Mouse (Mus musculus) embryonic stem cell, embryonic (primary cell): ENCODE data around the gene Timm8b.

Experiments used
- CTCF ChIA-PET, 4 experiments: fragments of 300-600 bp in 2 of 4; fragments of 350-600 bp in 2 of 4; sonication (Branson Sonifier 250); formaldehyde crosslinking; loops; one replicate each; lab custom pipeline; 2022; ENCODE audit warnings: inconsistent platforms in 2 of 4; lab: Charles Lee
- POLR2A ChIA-PET, 4 experiments: fragments of 300-600 bp in 2 of 4; fragments of 350-600 bp in 2 of 4; sonication (Branson Sonifier 250); formaldehyde crosslinking; loops; one replicate each; lab custom pipeline; 2022; ENCODE audit warnings: antibody characterized with exemption in 4 of 4, inconsistent platforms in 1 of 4; lab: Charles Lee

Timm8b gene

DNA sequence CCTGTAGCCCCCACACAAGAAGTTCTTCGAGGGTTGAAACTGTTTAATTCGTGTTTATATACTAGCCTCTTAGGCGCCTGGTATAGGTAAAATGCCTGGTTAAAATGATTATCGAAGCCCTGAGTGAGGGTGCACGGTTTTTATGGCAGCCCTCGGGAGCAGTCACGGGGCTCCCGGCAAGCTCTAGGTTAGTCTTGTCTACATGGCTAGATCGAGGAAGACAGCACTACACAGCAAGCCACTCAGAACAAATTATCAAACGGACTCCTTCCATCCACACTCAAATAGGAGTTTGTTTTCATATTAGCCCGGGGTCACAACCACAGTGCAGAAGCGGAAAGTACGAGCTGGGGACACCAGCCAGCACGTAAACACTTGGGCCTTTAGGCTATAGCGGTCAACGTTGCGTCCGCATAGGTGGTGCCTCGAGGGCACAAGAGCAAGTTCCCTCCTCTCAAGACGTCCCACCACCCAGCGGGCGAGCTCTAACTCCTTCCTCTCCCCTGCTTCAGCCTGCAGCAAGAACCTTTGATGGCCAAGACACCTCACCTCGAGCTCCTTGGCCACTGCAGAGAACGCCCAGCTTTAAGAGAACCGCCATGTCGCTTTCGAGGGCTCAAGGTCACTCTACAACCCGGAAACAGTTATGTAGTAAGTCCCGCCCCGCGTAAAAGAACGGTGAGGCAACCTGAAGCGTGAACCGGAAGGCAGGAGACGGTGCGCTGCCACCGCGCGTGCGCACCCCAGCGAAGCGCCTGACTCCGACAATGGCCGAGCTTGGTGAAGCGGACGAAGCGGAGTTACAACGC, at the start of gene Timm8b, which contains the start of gene Sdhd:
Gene Timm8b, plus strand, starts transcription at position 722 of the 809 bp plus-strand sequence.
Gene Sdhd, minus strand, starts transcription at position 624 of the 809 bp plus-strand sequence.
- ChIA-PET CTCF (interaction anchor here in 3 of 4 experiments (0.6 to 1.7 kb wide), 5 partner anchors 11 to 124 kb away, joined by 3 to 11 read pairs (median 4); partner anchors contain the start of gene Pts (in 2 of the 3)), POLR2A (interaction anchor here (0.5 to 4.0 kb wide), 59 partner anchors 8 to 961 kb away, joined by 3 to 26 read pairs (median 3); partner anchors contain the start of genes Nkapd1 (in 4 of the 4), Pih1d2 (in 4 of the 4), Pts (in 3 of the 4) and Dlat (in 2 of the 4))

DNA sequence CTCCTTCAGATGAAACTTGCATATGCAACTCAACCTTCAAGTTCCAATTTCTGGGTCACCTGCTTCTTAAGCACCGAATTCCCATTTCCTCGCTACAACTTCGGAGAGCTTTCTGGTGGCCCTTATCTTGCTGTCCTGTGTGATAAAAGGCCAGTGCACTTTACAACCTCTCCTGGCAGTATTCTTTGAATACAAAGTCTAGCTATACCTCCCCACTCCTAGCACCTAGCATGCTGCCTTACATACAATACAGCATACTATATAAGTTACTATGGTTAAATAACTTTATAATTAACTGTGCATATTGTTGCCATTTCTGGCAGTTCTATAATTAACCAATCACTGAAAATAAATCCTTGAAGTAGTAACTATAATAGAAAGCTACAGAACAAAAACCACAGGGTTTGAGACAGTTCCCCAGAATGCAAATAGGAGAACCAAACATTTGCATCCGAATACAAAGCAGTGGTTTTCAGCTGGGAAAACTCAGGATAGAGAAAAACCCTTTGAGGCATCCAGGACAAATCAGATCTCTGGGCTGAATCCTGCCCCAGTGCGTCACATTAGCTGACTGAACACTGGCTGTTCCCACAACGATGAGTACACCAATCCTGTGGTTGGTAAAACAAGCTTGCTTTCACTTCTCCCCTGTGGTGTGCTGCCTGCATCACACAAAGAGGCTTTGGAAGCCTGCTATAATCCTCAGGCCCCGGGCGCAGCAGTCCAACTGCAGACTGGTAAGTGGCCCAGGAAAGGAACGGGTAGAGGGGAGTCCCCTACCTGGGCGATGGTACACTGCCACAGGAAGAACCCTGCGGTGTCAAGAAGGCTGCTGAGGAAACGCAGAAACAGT, 49.2 kb upstream of the Timm8b start, which contains the start of gene Il18:
Gene Il18, plus strand, starts transcription at position 587 of the 853 bp plus-strand sequence.
- ChIA-PET POLR2A (interaction anchor here in 2 of 4 experiments (0.6 to 1.1 kb wide), 4 partner anchors 10 to 431 kb away, joined by 3 read pairs; no protein-coding TSS in a partner anchor), CTCF (interaction anchor here in 3 of 4 experiments (0.7 to 1.8 kb wide), 5 partner anchors 26 to 102 kb away, joined by 3 to 5 read pairs (median 5); partner anchors contain the start of gene Pts (in 3 of the 3))

DNA sequence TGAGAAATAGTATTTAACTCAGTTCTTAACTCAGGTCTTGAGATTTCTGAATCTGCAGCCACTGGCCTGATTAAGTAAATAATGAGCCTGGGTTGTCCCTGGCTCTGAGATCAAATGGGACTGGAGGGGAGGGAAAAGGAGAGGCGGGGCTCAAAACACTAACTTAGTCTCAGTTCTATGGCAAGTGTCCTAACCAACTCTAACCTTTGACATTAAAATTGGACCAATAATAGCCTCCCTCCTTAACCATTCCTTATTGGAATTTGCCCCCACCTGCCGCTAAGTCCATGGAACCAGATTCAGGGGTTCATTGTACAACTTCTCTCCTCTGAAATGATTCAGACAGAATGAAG, 48.6 kb upstream of the Timm8b start, which contains the start of gene Bco2:
Gene Bco2, minus strand, starts transcription at position 88 of the 353 bp plus-strand sequence.
- CTCF ChIA-PET, result interaction anchor here in 2 of 4 experiments (1.1 to 1.7 kb wide), 3 partner anchors 26 to 103 kb away, joined by 5 read pairs; partner anchors contain the start of gene Pts (in 2 of the 2)
- POLR2A ChIA-PET, result interaction anchor here in 1 of 4 experiments (1.0 to 1.1 kb wide), 2 partner anchors 17 to 47 kb away, joined by 3 read pairs; no protein-coding TSS in a partner anchor

DNA sequence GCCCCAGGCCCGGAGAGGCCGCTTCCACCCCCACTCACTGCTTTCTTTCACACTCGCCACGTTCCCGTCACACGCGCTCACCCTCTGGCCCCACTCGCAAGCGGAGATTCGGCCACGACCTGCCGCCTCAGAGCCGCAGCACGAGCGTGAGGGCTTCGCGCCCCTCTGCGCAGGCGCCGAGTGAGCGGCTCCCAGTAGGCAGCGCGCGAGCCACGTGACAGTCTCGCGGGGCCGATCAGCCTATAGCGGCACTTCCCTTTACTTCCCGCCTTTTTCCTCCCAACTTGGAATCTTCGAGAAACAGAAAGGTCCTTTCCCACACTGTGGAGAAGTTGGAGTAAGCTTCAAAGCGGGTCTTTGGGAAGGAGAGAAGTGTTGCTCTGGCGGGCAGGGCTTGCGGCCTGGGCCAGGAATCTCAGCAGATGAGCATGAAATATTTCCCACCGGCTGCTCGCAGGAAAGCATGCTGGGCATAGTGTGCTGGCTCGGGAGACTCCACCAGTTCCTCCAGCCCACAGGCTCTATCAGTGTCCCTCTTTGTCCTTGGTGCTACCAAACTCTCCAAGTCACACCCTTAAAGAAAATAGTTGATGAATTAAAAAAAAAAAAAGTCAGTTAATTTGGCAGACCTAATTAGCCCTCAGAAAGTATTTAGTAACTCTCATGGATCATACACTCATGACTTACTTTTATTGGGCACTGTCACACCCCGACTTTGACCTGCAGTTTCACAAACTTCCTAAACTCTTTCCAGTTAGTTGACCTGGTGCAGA, 42.4 kb upstream of the Timm8b start, which contains the start of gene Tex12:
Gene Tex12, minus strand, starts transcription at position 181 of the 773 bp plus-strand sequence.
- CTCF ChIA-PET, result no interaction called here
- POLR2A ChIA-PET, result no interaction called here

- ChIA-PET CTCF (no interaction called here), POLR2A (no interaction called here)
These were observed 41.8 kb upstream of the Timm8b start for GRCm38 (mm10) chr9:50561918-50562360.

GRCm38 (mm10) chr9:50565173-50565572, 38.5 kb upstream of the Timm8b start:
- POLR2A ChIA-PET, result interaction anchor here in 1 of 4 experiments (0.8 kb wide), 1 partner anchor 12 kb away, joined by 3 read pairs; no protein-coding TSS in a partner anchor
- CTCF ChIA-PET, result no interaction called here

GRCm38 (mm10) chr9:50565940-50566339, 37.8 kb upstream of the Timm8b start:
- CTCF ChIA-PET, result no interaction called here
- POLR2A ChIA-PET, result interaction anchor here in 1 of 4 experiments (0.8 kb wide), 1 partner anchor 38 kb away, joined by 3 read pairs; the partner anchor contains the start of genes Sdhd and Timm8b

GRCm38 (mm10) chr9:50567372-50567771, 36.3 kb upstream of the Timm8b start:
- ChIA-PET POLR2A (no interaction called here), CTCF (no interaction called here)

DNA sequence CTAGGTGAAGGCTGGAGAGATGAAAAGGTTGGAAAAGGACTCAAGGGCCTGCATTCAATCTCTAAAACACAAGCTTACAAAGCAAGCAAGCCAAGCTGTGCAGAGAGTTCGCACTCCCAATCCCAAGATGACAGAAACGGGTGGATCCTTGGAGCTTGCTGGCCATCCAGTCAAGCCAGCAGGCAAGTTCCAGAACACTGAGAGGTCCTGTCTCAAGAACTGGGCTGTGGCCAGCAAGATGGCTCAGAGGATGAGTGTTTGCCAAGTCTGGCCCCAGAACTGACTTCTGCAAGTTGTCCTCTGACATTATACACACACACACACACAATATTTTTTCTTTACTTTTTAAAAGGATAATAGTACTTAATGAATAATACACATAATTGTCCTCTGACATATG, 35.8 kb upstream of the Timm8b start:
- CTCF ChIA-PET, result interaction anchor here in 1 of 4 experiments (0.5 kb wide), 1 partner anchor 65 kb away, joined by 5 read pairs; no protein-coding TSS in a partner anchor
- POLR2A ChIA-PET, result no interaction called here

DNA sequence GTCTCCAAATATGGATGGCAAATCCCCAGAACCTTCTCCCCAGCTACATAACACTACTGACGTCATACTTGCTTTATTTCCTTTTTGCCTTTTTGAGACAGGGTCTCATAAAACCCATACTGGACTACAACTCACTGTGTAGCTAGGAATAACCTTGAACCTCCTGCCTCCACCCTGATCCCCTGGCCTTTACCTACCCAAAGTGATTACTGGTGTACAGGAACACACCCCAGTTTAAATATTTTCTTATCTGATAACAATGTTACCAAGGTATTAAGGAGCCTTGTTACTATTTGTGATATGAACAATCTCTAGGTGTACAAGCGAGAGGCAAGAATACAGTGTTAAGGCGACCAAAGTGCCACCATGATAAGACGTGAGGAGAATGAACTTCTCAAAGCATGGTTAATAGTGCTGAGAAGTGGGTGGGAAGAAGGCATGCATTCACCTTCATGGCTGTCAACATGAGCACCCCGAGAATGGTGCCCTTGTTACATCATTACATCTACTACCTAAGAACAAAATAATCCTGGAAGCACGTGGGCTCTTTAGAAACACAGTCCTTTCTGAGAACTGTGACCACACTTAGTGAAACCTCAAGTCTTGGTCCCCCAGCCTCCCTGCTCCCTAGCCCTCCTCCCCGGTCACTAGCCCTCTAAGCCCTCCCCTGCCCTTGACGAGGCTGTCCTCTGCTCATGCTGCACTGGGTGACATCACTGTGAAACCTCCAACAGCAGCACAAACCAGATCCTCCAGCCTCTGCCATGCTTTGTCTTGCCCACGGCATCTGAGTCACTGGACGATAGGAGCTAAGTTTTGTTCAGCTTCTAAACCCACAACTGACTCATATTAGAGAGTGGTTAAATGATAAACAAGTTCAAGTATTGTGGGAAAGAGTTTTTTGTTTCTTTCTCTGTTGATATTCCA, 33.8 kb upstream of the Timm8b start:
- CTCF ChIA-PET, result interaction anchor here in 1 of 4 experiments (0.7 kb wide), 1 partner anchor 25 kb away, joined by 3 read pairs; no protein-coding TSS in a partner anchor
- POLR2A ChIA-PET, result interaction anchor here in 2 of 4 experiments (0.9 to 1.1 kb wide), 2 partner anchors 16 to 34 kb away, joined by 3 read pairs; partner anchors contain the start of genes Sdhd (in 1 of the 2) and Timm8b (in 1 of the 2)

DNA sequence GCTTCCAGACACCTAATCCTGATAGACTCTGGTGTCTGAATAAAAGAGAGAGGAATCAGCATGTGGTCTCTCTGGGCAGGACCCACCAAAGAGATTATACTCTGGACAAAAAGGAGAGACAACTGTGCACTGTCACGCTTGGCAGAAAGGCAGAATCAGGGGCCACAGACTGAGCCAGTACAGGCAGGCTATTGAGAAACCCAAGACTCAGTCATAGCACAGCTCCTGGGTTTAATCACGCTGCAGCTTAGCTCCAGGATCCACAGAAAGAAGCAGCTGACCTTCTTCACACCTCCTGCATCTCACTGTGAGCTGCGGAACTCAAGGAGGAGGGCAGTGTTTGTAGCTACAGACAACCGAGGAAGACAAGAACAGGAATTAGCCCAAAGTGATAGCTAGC, 23.3 kb upstream of the Timm8b start:
- POLR2A ChIA-PET, result interaction anchor here in 1 of 4 experiments (0.6 to 1.4 kb wide), 4 partner anchors 15 to 65 kb away, joined by 3 to 4 read pairs (median 3); partner anchors contain the start of genes Nkapd1 and Pih1d2

DNA sequence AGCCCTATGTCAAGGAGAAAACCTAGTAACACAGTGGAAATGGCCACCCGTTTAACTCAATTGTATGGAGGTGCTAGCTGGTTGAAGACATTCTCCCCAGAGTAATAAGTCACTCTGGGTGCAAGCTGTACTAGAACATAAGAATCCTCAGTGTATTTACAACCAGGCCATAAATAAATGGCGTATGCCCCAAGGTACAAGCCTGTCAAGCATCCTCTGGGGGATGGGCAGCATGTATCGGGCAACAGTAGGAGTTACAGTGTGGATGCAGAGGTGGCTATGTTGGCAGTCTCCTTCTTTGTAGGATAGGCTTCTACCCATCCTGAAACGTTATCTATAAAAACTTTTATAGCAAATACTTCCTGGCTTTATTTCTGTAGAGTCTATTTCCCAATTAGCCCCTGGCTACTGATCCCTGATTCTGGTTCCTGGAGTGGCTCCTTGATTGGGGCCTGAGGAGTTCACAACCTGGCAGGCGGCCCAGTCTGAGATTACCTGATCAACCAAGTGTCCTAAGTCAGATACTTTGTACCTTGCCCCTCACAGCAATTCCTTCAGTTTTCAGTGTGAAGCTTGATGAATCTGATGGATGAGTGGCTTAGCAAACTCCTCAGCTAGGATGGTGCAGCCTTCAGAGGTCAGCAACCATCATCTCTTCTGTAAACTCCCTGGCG, 18.4 kb upstream of the Timm8b start:
- ChIA-PET CTCF (interaction anchor here in 2 of 4 experiments (0.5 to 0.6 kb wide), 3 partner anchors 9 to 413 kb away, joined by 3 to 5 read pairs (median 3); no protein-coding TSS in a partner anchor), POLR2A (interaction anchor here in 1 of 4 experiments (0.6 to 2.8 kb wide), 5 partner anchors 8 to 136 kb away, joined by 3 to 7 read pairs (median 3); partner anchors contain the start of genes Sdhd and Timm8b)

More for the DNA sequence above, 23.3 kb upstream of the Timm8b start:
- CTCF ChIA-PET, result interaction anchor here in 2 of 4 experiments (0.7 to 1.3 kb wide), 4 partner anchors 22 to 392 kb away, joined by 3 to 5 read pairs (median 3); partner anchors contain the start of gene Pts (in 1 of the 2)

DNA sequence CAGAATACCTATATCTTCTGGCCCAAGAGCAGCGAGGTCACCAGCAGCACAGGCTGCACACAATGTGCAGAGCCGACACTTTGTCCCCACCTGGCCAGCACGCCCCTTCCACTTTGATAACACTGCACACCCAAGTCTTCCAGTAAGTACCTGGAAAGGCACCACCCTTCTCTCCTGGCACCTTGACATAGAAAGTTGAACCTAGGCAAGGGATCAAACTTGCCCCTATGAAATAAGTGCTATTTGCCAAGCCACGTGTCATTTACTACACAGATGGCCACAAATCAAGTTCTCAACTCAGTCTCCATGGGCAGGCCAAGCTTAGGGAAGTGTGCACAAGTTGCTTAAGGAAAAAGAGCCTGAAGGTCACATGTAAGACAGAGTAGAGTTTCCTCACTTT, 16.8 kb upstream of the Timm8b start:
- POLR2A ChIA-PET, result no interaction called here

DNA sequence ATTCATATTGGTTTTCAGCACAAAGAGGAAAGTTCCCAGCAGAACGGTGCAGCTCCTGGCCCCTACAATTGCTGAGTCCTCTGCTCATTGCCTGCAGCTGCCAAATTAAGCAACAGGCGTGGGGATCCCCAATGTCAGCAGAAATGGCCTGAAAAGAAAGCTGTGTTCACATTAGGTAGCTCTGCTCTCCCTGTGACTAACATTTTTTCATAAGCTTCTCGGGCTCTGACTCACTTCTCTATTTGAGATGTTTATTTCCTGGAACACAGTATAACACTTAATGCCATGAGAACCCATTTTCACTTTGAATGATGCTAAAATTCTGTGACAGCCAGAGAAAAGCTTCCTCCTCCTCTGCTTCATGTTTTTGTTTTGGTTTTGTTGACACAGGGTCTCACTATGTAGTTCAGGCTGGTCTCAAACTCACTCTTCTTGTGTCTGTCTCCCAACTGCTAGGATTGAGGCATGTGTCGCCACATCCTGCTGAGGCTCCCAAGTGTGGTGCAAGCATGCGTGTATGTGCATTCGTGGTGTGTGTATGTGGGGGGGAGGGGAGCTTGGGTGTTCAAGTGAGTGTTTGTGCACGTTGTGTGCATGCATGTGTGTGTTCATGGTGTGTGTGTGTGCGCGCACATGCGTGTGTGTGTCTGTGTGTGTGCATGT, 12.7 kb upstream of the Timm8b start:
- CTCF ChIA-PET, result interaction anchor here in 2 of 4 experiments (0.6 to 1.5 kb wide), 3 partner anchors 63 to 128 kb away, joined by 3 to 5 read pairs (median 3); partner anchors contain the start of gene Pts (in 1 of the 2)
- POLR2A ChIA-PET, result interaction anchor here in 1 of 4 experiments (1.0 to 1.4 kb wide), 3 partner anchors 11 to 14 kb away, joined by 3 to 5 read pairs (median 3); partner anchors contain the start of genes Sdhd and Timm8b

More for the DNA sequence above, 16.8 kb upstream of the Timm8b start:
- CTCF ChIA-PET, result interaction anchor here in 1 of 4 experiments (1.1 kb wide), 1 partner anchor 143 kb away, joined by 3 read pairs; no protein-coding TSS in a partner anchor
